Mouse (Mus musculus) spleen, postnatal 14 days (tissue): Measurements from ENCODE around the gene Grk4.
A peak's percentile ranks its signal among the peaks of the same experiment; 100 is the strongest.

Experiments used
- DNase-seq, 2 experiments: peaks; one replicate each; pipeline ENCODE4 v3.0.0; 2021 to 2022; ENCODE audit warnings: low spot score in 2 of 2

The Grk4 gene

GRCm38 (mm10) chr5:34659686-34660590 is at the start of gene Grk4, which contains the start of gene Nop14:
Grk4 (plus strand) TSS chr5:34660379.
Nop14 (minus strand) TSS chr5:34660148.
- peak; percentile 97 to 98 for DNase-seq

- DNase-seq, result peak in 1 of 2 experiments; percentile 12
These were observed 27.2 kb upstream of the Grk4 start for GRCm38 (mm10) chr5:34632996-34633395.

GRCm38 (mm10) chr5:34633641-34634040 is 26.5 kb upstream of the Grk4 start:
- DNase-seq, result no peak

- peak in 1 of 2 experiments; percentile 12 for DNase-seq
These were observed 25.3 kb upstream of the Grk4 start for GRCm38 (mm10) chr5:34634746-34635400.

GRCm38 (mm10) chr5:34635665-34636192 is 24.4 kb upstream of the Grk4 start:
- DNase-seq, result no peak

GRCm38 (mm10) chr5:34636481-34637287 is 23.5 kb upstream of the Grk4 start, which contains the start of gene Mfsd10:
Mfsd10 (minus strand) TSS chr5:34637212.
- peak; percentile 47 to 61 for DNase-seq

- no peak for DNase-seq
These were observed 22.5 kb upstream of the Grk4 start for GRCm38 (mm10) chr5:34637591-34638156.

GRCm38 (mm10) chr5:34641991-34642390 is 18.2 kb upstream of the Grk4 start:
- no peak for DNase-seq

- DNase-seq, result peak in 1 of 2 experiments; percentile 39
These were observed 17.2 kb upstream of the Grk4 start for GRCm38 (mm10) chr5:34642932-34643331.

GRCm38 (mm10) chr5:34647581-34647980 is 12.6 kb upstream of the Grk4 start:
- peak; percentile 47 to 77 for DNase-seq

GRCm38 (mm10) chr5:34652961-34653360 is 7.2 kb upstream of the Grk4 start:
- no peak for DNase-seq

- DNase-seq, result no peak
These were observed 5.3 kb upstream of the Grk4 start for GRCm38 (mm10) chr5:34654881-34655280.

- no peak for DNase-seq
These were observed 2.6 kb upstream of the Grk4 start for GRCm38 (mm10) chr5:34657556-34657955.

GRCm38 (mm10) chr5:34660591-34661130 is 482 bp downstream of the Grk4 start:
- no peak for DNase-seq

GRCm38 (mm10) chr5:34661909-34662308 is 1.7 kb downstream of the Grk4 start:
- DNase-seq, result no peak

GRCm38 (mm10) chr5:34663231-34663630 is 3.1 kb downstream of the Grk4 start:
- no peak for DNase-seq

- DNase-seq, result no peak
These were observed 9.3 kb downstream of the Grk4 start for GRCm38 (mm10) chr5:34669493-34669892.

- no peak for DNase-seq
These were observed 10.1 kb downstream of the Grk4 start for GRCm38 (mm10) chr5:34670280-34670679.

GRCm38 (mm10) chr5:34689868-34690267 is 29.7 kb downstream of the Grk4 start:
- no peak for DNase-seq

- DNase-seq, result no peak
These were observed 32.6 kb downstream of the Grk4 start for GRCm38 (mm10) chr5:34692782-34693181.

GRCm38 (mm10) chr5:34695521-34695920 is 35.3 kb downstream of the Grk4 start:
- DNase-seq, result no peak
